Mouse (Mus musculus): ENCODE data around the gene Gm40193. TPM values are rescaled to one million over a fixed set of nuclear protein-coding genes. Genes with fewer than 3 reads are reported as not detected.
"Not testable (repeated sequence)": the region's sequence is repeated elsewhere in the genome, so short reads cannot be mapped to it uniquely, and the experiment has no call there.

Gene Gm40193
- not detected for total RNA-seq (2021)

GRCm38 (mm10) chr11:70532839-70533238 lies at the start of gene Gm40193:
Gm40193 (minus strand) TSS chr11:70532939.
- DNase-seq (ENCODE audit: extremely low spot score in 1 of 2, low spot score in 1 of 2) = no peak

- DNase-seq (ENCODE audit: extremely low spot score in 1 of 2, low spot score in 1 of 2) = no peak
These were observed 49.5 kb upstream of the Gm40193 start for GRCm38 (mm10) chr11:70582196-70582595.

- no peak for DNase-seq (ENCODE audit: extremely low spot score in 1 of 2, low spot score in 1 of 2)
These were observed 48.2 kb upstream of the Gm40193 start for GRCm38 (mm10) chr11:70580921-70581320.

GRCm38 (mm10) chr11:70580358-70580720 lies 47.6 kb upstream of the Gm40193 start:
- DNase-seq (ENCODE audit: extremely low spot score in 1 of 2, low spot score in 1 of 2) = no peak

GRCm38 (mm10) chr11:70579710-70580357 lies 47.1 kb upstream of the Gm40193 start:
- DNase-seq (ENCODE audit: extremely low spot score in 1 of 2, low spot score in 1 of 2) = no peak

GRCm38 (mm10) chr11:70578962-70579361 lies 46.2 kb upstream of the Gm40193 start:
- DNase-seq (ENCODE audit: extremely low spot score in 1 of 2, low spot score in 1 of 2) = no peak

GRCm38 (mm10) chr11:70577201-70577600 lies 44.5 kb upstream of the Gm40193 start:
- DNase-seq (ENCODE audit: extremely low spot score in 1 of 2, low spot score in 1 of 2) = no peak

GRCm38 (mm10) chr11:70573872-70574271 lies 41.1 kb upstream of the Gm40193 start:
- DNase-seq (ENCODE audit: extremely low spot score in 1 of 2, low spot score in 1 of 2) = no peak

- DNase-seq (ENCODE audit: extremely low spot score in 1 of 2, low spot score in 1 of 2) = no peak
These were observed 39.7 kb upstream of the Gm40193 start for GRCm38 (mm10) chr11:70572348-70572902.

GRCm38 (mm10) chr11:70571641-70572040 lies 38.9 kb upstream of the Gm40193 start:
- no peak for DNase-seq (ENCODE audit: extremely low spot score in 1 of 2, low spot score in 1 of 2)

- DNase-seq (ENCODE audit: extremely low spot score in 1 of 2, low spot score in 1 of 2) = not testable (repeated sequence)
These were observed 37.9 kb upstream of the Gm40193 start for GRCm38 (mm10) chr11:70570614-70571013.

- no peak for DNase-seq (ENCODE audit: extremely low spot score in 1 of 2, low spot score in 1 of 2)
These were observed 33.8 kb upstream of the Gm40193 start for GRCm38 (mm10) chr11:70566586-70566985.

GRCm38 (mm10) chr11:70564276-70564873 lies 31.6 kb upstream of the Gm40193 start:
- no peak for DNase-seq (ENCODE audit: extremely low spot score in 1 of 2, low spot score in 1 of 2)

GRCm38 (mm10) chr11:70563470-70564275 lies 30.9 kb upstream of the Gm40193 start:
- no peak for DNase-seq (ENCODE audit: extremely low spot score in 1 of 2, low spot score in 1 of 2)

GRCm38 (mm10) chr11:70562995-70563469 lies 30.3 kb upstream of the Gm40193 start:
- DNase-seq (ENCODE audit: extremely low spot score in 1 of 2, low spot score in 1 of 2) = no peak

GRCm38 (mm10) chr11:70562287-70562994 lies 29.7 kb upstream of the Gm40193 start, which contains the start of gene Mink1:
Mink1 (plus strand) TSS chr11:70562881.
- peak; percentile 77 to 81 for DNase-seq (ENCODE audit: extremely low spot score in 1 of 2, low spot score in 1 of 2)

GRCm38 (mm10) chr11:70561937-70562286 lies 29.2 kb upstream of the Gm40193 start:
- DNase-seq (ENCODE audit: extremely low spot score in 1 of 2, low spot score in 1 of 2) = no peak

- no peak for DNase-seq (ENCODE audit: extremely low spot score in 1 of 2, low spot score in 1 of 2)
These were observed 24.8 kb upstream of the Gm40193 start for GRCm38 (mm10) chr11:70557545-70557944.

GRCm38 (mm10) chr11:70553940-70554339 lies 21.2 kb upstream of the Gm40193 start:
- DNase-seq (ENCODE audit: extremely low spot score in 1 of 2, low spot score in 1 of 2) = no peak

GRCm38 (mm10) chr11:70551526-70551925 lies 18.8 kb upstream of the Gm40193 start:
- no peak for DNase-seq (ENCODE audit: extremely low spot score in 1 of 2, low spot score in 1 of 2)

Data from layer of hippocampus, postnatal 25 days (tissue).